Mouse (Mus musculus) hindbrain, postnatal 0 days (tissue): ENCODE data around the gene Gm8369. TPM values are rescaled to one million over a fixed set of nuclear protein-coding genes. Genes with fewer than 3 reads are reported as not detected.
"Not testable (repeated sequence)": the region's sequence is repeated elsewhere in the genome, so short reads cannot be mapped to it uniquely, and the experiment has no call there.

Experiments
- ATAC-seq: fragments of 200-750 bp; cut with Nextera tagmentation; 2 replicates; pipeline ENCODE4 v1.8.0; 2017; ENCODE audit warnings: mild to moderate bottlenecking, moderate TSS enrichment, moderate library complexity
- DNase-seq: peaks from one replicate; pipeline ENCODE4 v3.0.0-alpha.2; 2015; ENCODE audit warnings: low spot score
- H3K27ac ChIP-seq: fragments of 300-500 bp; sonication (generic); 2 replicates; pipeline ENCODE4 v1.5.1; 2014; ENCODE audit warnings: mild to moderate bottlenecking
- H3K27me3 ChIP-seq: fragments of 300-500 bp; sonication (generic); 2 replicates; pipeline ENCODE4 v1.6.1; 2014; ENCODE audit warnings: low read length, mixed read lengths; ENCODE audit not compliant: insufficient read depth
- H3K36me3 ChIP-seq: fragments of 300-500 bp; sonication (generic); 2 replicates; pipeline ENCODE4 v1.6.1; 2014; ENCODE audit warnings: low read length, mixed read lengths; ENCODE audit not compliant: insufficient read depth
- H3K4me1 ChIP-seq: fragments of 300-500 bp; sonication (generic); 2 replicates; pipeline ENCODE4 v1.6.1; 2014; ENCODE audit warnings: antibody characterized with exemption, low read length, mixed read lengths; ENCODE audit not compliant: insufficient read depth
- H3K4me2 ChIP-seq: fragments of 300-500 bp; sonication (generic); 2 replicates; pipeline ENCODE4 v1.6.1; 2014; ENCODE audit warnings: low read depth, mild to moderate bottlenecking, low read length, moderate library complexity, mixed read lengths
- H3K4me3 ChIP-seq: fragments of 300-500 bp; sonication (generic); 2 replicates; pipeline ENCODE4 v1.5.1; 2014; ENCODE audit warnings: low read length
- H3K9ac ChIP-seq: fragments of 300-500 bp; sonication (generic); replicated peaks from 2 replicates; pipeline ENCODE4 v1.6.1; 2014; ENCODE audit warnings: mild to moderate bottlenecking, low read length, moderate library complexity, mixed read lengths
- H3K9me3 ChIP-seq: fragments of 300-500 bp; sonication (generic); 2 replicates; pipeline ENCODE4 v1.6.1; 2016; ENCODE audit warnings: low read length, mixed read lengths
- CTCF ChIP-seq: IDR thresholded peaks from 2 replicates; pipeline ENCODE4 v1.5.1; 2016; ENCODE audit warnings: antibody characterized with exemption, control low read depth, low read depth
- WGBS: fragments of 180-500 bp; shearing (Covaris S2); extraction: QIAGEN DNeasy Blood & Tissue Kit; methylation state at CpG from one replicate; pipeline ENCODE4 v1.1.7; 2014; 5-methylcytosine and 5-hydroxymethylcytosine counted together
- polyA plus RNA-seq: library from polyadenylated mRNA; unstranded; fragments of >200 nt; fragmentation: Nextera tagmentation; extraction: Ambion mirVana; gene quantifications from 2 replicates; pipeline ENCODE4 v1.2.1, GENCODE M21; 2015
- total RNA-seq: library from RNA; depleted of rRNA; stranded (reverse); fragments of >200 nt; gene quantifications from 2 replicates; pipeline ENCODE4 v1.2.3, GENCODE M21; 2014

Gm8369 gene
- total and polyA plus RNA-seq, 2 experiments from 2014 or later = not detected

DNA sequence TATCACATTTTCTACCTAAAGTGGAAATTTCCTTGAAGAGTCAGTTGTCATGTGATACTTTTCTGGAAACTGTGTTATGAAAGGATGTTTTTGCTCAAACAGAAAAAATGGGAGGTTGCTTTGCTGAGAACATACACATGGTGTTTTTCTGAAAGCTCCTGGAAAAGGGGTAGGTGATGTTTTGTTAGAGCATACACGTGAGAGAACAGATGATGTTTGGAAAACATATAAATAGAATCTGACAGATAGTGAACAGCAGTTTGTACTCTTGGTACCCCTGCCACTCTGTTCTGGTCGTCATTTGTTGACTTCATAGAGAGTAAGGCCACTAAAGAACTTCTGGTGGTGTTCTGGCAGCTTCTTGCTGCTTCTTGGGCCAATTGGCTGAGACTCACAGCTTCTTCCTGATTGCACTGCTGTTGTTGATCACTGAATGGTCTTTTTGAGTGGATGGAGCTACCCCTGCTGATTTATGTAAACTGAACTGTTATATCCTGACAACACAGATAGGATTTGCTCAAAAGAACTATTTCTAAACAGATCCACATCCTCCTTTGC, 48.2 kb downstream of the Gm8369 start:
- Histone ChIP-seq H3K36me3 (no peaks in the 10 kb centered on the region), H3K4me1 (no peaks in the 10 kb centered on the region), H3K9me3 (no peaks in the 10 kb centered on the region), H3K27me3 (no peaks in the 10 kb centered on the region), H3K4me2 (no peak overlapping the region), H3K27ac (no peak overlapping the region), H3K4me3 (no peak overlapping the region), H3K9ac (no peak overlapping the region)
- TF ChIP-seq CTCF = no peak
- 54% methylated on average over 2 of the region's 2 CpGs for WGBS
- no peak for ATAC-seq
- DNase-seq = no peak

DNA sequence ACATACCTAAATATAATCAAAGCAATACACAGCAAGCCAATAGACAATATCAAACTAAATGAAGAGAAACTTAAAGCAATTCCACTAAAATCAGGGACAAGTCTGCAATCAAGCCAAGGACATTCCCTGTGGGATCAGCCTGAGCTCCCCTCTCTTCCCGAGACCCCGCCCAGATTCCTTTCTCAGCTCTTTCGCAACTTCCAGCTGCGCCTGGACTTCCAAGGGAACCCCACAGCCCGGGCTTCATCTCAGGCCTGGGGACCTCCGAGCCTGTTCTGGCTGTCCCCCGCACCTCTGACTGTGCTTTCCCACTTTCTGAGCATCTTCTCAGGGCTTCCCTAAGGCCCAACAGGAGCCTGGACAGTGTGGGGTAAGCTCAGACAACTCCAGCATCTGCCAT, 50.9 kb downstream of the Gm8369 start, which contains the start of gene Ms4a4d:
Gene Ms4a4d (plus strand): TSS at position 209 of the 400 bp plus-strand sequence.
- Histone ChIP-seq H3K4me3 (no peak within 1 kb of the TSS), H3K4me1 (no peaks in the 10 kb centered on the region), H3K27ac (no peak within 1 kb of the TSS), H3K9ac (no peak within 1 kb of the TSS), H3K9me3 (no peaks in the 10 kb centered on the region), H3K4me2 (no peak within 1 kb of the TSS), H3K27me3 (no peaks in the 10 kb centered on the region), H3K36me3 (no peaks in the 10 kb centered on the region)
- ATAC-seq (no peak), DNase-seq (no peak)
- WGBS = 13% methylated on average over 7 of the region's 7 CpGs
- TF ChIP-seq CTCF = no peak

- WGBS = 26% methylated on average over 2 of the region's 2 CpGs
- Histone ChIP-seq H3K27ac (no peak overlapping the region), H3K4me2 (no peak overlapping the region), H3K36me3 (no peaks in the 10 kb centered on the region), H3K4me3 (no peak overlapping the region), H3K27me3 (no peaks in the 10 kb centered on the region), H3K4me1 (no peaks in the 10 kb centered on the region), H3K9me3 (no peaks in the 10 kb centered on the region), H3K9ac (no peak overlapping the region)
- no peak for TF ChIP-seq CTCF
- DNase-seq = no peak
- ATAC-seq = no peak
These were observed 51.6 kb downstream of the Gm8369 start for GRCm38 (mm10) chr19:11537336-11537735.

DNA sequence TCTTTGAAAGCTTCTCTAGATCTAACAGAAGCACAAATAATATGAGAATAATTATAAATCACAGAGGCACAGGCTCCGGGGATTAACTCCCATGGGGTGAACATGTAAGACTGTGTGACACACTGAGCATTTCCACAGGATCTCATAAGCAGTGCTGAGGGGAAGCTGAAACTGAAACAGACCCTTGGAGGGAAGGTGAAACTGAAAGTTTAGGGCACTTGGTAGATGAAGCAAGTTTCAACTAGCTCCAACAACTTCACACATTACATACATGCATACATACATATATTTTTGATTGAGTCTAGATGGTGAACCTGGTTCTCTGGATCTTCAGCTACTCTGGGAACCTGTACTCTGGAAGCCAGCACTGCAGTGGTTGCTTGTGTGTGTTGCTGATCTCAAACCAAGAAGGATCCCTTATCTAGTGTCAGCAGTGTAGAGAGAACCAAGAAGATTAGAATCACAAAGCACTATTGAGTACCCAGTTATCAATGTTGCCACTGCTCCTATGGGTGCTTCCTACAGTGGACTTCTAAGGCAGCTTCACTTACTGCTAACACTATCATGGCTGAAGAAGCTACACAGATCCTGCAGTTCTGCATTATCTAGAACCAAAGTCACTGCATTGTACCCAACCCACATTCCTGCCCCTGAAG, 54.6 kb downstream of the Gm8369 start:
- not testable (repeated sequence) for H3K4me1 ChIP-seq, H3K4me3 ChIP-seq, H3K4me2 ChIP-seq, DNase-seq, H3K9me3 ChIP-seq, H3K27me3 ChIP-seq, H3K36me3 ChIP-seq, H3K9ac ChIP-seq, H3K27ac ChIP-seq, ATAC-seq
- WGBS = 91% methylated on average over 1 of the region's 1 CpGs

DNA sequence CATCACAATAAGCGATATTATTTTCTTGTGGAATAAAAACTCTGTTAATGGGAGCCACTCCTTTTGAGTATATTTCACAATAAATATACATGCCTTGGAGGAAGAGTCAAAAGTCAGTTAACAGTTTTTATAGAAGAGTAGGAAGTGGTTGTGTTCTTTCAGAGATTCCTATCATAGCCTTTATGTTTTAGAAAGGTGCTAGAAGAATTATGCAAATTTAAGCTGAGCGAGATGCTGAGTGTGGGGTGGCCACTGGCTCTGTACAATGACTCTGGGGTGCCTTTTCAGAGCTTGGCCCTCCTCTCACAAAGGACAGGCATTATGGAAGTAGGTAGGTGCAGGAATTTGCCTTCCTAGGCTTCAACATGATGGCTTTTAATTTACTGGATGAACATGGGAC, 58.6 kb downstream of the Gm8369 start:
- not testable (repeated sequence) for ATAC-seq, H3K9ac ChIP-seq, H3K9me3 ChIP-seq, H3K27ac ChIP-seq, H3K36me3 ChIP-seq, H3K4me1 ChIP-seq, DNase-seq, H3K4me2 ChIP-seq, H3K4me3 ChIP-seq, H3K27me3 ChIP-seq
- WGBS = 87% methylated on average over 2 of the region's 2 CpGs

DNA sequence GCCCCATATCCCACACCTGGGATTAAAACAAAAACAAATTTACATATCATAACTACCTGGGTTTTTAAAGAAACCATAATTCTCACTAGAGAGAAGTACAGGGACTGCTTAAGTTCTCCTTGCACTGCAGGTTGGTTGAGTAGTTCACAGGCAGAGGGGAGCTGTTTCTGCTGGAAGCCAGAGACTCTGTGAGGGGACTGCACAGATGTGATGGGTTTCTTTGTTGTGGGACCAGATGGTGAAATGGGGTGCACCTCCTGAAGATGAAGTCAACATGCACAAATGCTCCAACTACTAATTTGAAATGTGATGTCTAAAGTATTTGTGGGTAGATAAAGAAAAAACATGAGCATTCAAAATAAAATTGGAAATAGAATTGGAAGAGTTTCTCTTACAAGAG, 62.2 kb downstream of the Gm8369 start:
- DNase-seq (no peak), ATAC-seq (no peak)
- Histone ChIP-seq H3K9ac (no peak overlapping the region), H3K9me3 (no peaks in the 10 kb centered on the region), H3K4me3 (no peak overlapping the region), H3K36me3 (no peaks in the 10 kb centered on the region), H3K4me2 (no peak overlapping the region), H3K27me3 (no peaks in the 10 kb centered on the region), H3K4me1 (no peaks in the 10 kb centered on the region), H3K27ac (no peak overlapping the region)
- TF ChIP-seq CTCF = no peak

DNA sequence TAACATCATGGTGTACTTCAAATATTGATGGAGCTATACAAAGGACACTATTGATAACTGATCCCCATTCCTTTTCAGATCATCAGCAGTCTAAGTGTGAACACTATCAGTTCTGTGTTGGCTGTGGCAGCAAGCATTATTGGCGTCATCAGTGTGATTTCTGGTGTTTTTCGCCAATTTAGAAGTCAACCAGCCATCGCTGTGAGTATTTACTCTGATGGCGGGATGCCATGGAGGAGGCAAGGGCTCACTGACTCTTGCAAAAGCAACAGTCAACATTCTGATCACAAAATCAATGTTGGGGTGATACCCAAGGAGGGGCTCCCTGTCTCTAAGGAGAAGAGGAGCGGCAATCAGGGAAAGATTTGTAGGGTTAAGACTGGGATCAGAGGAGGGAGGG, 69.0 kb downstream of the Gm8369 start:
- H3K27ac ChIP-seq = no peak overlapping the region
- no peak for ATAC-seq

DNA sequence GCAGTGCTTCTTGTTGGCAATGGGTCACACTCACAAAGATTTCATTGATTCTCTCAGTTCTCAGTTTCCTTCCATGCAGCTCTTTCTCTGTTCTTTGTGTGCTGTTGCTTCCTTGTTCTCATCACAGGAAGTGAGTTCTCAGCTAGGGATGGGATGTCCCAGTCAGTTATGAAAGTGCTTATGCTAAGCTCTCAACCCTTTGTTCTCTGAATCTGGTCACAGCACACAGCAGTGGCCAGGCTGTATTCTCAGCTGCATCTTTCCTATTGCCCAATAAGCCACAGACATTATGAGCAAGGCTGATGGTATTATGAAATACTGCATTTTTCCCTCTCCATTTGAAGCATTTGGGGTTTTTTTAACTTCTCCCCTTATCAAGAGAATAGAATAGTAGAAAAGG, 73.8 kb downstream of the Gm8369 start:
- H3K27me3 ChIP-seq, ATAC-seq, H3K9ac ChIP-seq, H3K36me3 ChIP-seq, H3K4me3 ChIP-seq, H3K4me2 ChIP-seq, H3K4me1 ChIP-seq, H3K27ac ChIP-seq, DNase-seq, H3K9me3 ChIP-seq: not testable (repeated sequence)

More for the DNA sequence above, 69.0 kb downstream of the Gm8369 start:
- no peak overlapping the region for H3K9ac ChIP-seq
- no peak overlapping the region for H3K4me2 ChIP-seq
- 90% methylated on average over 5 of the region's 5 CpGs for WGBS
- no peak for TF ChIP-seq CTCF
- no peaks in the 10 kb centered on the region for H3K4me1 ChIP-seq
- DNase-seq = no peak
- no peaks in the 10 kb centered on the region for H3K9me3 ChIP-seq
- no peaks in the 10 kb centered on the region for H3K36me3 ChIP-seq
- no peak overlapping the region for H3K4me3 ChIP-seq
- H3K27me3 ChIP-seq = no peaks in the 10 kb centered on the region
